Mouse (Mus musculus) left cerebral cortex, postnatal 10 days (tissue): ENCODE results near the gene Zfp366. TPM values are rescaled to one million over a fixed set of nuclear protein-coding genes. Genes with fewer than 3 reads are reported as not detected.
A peak's percentile ranks its signal among the peaks of the same experiment; 100 is the strongest.

ENCODE experiments used
- DNase-seq, 2 experiments: peaks; one replicate each; pipeline ENCODE4 v3.0.0; 2021 to 2022; ENCODE audit warnings: low spot score in 2 of 2, mixed read lengths in 1 of 2; ENCODE audit errors: extremely low spot score in 1 of 2
- intact Hi-C: fragments of 180-260 bp; cut with DNase I; formaldehyde crosslinking; loops from one replicate; pipeline ENCODE4 v1.15.1; 2025
- total RNA-seq, 2 experiments: library from RNA; stranded (reverse); gene quantifications; 2 replicates each; pipeline ENCODE4 v1.2.3; 2021

Gene Zfp366
- total RNA-seq, 2 experiments from 2014 or later: 4.7 to 5.2 TPM

DNA sequence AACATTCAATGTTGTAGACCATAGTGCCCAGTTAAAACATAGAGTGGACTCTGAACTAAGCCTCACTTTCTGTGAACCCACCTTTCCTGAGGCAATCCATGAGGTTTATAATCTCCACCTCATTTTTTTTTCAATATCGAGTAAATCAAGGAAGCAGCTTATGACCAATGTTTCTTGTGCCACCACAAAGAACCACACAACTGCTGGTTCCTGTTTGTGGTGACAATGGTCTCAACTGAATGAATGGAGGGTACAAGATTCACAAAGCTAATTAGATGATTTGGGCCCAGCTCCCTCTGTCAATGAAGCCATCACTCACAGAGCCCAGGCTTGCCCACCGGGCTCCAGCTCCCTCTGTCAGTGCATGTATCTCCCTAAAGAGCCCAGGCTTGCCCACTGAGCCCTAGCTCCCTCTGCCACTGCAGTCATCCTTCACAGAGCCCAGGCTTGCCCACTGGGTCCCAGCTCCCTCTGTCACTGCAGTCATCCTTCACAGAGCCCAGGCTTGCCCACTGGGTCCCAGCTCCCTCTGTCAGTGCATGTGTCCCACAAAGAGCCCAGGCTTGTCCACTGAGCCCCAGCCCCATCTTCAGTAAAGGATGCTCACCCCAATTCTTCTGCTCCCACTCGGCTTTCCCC, 1.2 kb upstream of the Zfp366 start:
- intact Hi-C loops: no loop called here
- no peak for DNase-seq

DNA sequence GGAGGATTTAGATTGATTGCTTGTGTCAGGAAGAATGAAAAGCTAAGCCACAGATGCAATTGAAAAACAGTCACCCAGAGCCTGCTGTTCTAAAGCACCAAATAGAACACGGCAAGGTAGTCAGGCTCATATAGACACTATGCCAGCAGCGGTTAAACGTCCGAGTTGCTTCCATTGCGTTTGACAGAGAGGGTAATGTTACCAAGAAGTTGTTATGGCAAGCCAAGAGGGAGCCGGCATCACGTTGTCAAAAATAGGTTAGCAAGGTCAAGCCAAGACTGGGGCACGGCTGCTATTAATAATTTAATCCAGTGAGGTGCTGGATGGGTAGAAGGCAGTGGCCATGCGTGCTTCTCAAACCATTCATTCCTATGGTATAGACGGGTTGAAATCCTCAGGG, 950 bp downstream of the Zfp366 start:
- intact Hi-C loops: no loop called here
- DNase-seq: no peak

DNA sequence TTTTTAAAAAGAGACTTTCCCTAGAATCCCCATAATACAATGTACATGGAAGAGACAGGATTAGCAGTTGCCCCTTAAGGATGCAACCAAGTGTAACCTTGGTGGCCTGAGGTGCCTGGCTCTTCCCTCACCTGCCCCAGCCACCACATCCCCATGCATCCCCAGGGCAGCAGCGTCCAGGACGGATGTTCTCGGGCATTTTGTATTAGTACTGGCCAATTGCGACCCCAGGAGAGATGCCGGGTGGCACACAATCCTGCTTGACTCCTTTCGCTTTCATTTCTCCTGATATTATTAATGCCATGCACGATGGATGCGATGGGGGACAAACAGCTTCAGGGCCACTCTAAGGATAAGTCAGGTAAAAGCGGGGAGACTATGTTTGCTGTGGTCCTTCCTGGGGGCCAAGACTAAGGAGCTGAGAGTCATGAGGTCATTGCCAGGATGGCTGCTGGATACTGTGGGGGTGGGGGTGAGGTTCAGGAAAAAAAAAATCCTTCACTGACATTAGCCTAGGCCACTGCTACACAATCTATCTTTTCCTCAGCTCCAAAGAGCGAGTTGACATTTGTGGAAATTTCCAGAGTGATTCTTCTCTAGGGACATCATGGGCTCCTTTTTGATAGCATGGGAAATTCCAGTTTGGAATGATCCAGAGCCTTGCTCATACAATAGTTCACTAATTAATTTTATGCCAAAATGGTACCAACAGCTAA, 1.7 kb downstream of the Zfp366 start:
- no peak for DNase-seq
- intact Hi-C loops: no loop called here

DNA sequence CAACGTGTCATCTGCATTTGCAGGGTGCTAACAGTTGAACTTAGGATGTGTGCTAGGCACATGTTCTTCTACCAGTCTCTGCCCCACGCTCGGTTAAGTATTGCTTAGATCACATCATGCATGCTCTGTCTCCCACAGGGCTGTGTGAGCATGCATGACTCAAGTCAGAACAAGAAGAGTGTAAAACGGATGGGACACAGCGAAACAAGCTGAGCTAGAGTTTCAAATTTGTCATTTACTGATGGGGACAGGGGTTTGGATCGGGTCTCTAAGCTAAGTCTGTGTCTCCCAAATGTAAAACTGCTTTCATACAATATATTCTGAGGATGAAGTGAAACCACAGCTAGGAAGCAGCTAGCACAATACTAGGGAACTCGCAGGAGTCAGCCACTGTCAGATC, 2.2 kb downstream of the Zfp366 start:
- intact Hi-C loops: no loop called here
- no peak for DNase-seq

DNA sequence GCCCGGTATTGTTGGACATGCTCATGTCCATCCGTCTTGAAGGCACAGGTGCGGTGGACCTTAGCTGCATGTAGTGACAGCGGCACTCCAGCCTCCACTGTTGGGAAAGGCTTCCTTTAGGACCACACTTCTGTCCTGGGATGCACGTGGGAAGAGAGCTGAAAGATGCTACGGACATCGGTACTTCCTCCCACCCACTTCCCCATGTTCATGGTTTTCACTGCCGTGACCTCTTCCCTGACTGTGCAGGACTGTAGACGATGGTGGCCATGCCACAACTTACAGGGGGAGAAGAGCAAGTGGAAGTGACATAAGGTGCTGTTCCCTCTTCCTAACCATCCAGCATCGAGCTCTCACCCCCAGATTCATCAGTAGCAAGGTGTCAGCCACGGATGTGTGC, 2.8 kb downstream of the Zfp366 start:
- DNase-seq: no peak
- intact Hi-C loops: no loop called here

DNA sequence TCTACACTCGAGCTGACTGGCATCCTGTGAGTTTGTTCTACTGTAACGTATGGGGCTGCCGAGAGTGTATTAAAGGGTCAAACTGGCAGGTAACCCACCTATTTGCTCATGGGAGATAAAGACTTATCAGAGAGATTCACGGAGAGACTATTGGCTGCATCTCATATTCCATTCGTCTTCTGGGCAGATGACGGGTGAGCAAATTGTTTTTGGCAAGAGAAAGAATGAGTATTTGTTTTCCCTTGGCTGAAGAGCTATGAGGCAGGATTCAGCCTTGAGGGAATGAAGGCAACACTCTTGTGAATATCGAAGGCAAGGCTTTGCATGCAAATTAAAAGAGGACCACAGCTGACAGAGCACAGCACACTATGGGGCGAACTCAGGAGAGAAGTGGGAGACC, 4.0 kb downstream of the Zfp366 start:
- peak in 1 of 2 experiments; percentile 34 for DNase-seq
- intact Hi-C loops: no loop called here

DNA sequence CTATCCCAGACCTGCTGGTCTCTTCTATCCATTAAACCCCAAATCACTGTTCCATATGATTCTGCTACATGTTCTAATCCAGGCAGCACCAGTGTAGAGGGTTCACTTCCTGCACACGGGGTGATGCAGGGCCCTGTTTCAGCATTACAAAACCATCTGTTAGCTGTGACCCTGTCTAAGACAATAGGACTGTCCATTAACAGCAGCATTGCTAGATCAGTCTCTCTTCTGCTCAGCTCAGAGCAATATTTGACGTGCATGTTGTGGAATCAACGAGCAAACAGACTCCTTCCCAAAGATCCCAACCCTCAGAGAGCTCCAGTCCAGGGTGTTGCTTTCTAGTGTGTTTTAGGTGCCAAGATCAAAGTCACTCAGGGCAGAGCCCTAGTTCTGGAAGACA, 5.0 kb downstream of the Zfp366 start:
- intact Hi-C loops: no loop called here
- no peak for DNase-seq

DNA sequence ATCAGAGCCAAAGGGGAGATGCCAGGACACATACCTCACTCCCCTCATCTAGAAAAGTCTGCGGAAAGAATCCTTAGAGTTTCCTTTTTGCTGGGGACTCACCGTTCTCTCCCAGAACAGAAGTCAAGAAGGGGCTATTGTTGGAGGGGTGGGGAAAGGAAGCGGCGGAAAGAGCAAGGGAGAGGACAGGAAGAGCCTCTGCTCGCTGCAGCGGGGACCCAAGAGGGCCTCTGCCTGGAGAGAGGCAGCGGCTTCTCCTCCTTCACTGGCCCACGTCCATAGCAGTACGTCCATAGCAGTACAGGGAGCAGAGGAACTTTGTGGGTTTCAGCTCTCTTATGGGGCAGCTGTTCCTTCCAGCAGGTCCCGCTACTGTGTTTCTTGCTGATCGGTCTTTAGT, 5.8 kb downstream of the Zfp366 start:
- intact Hi-C loops: no loop called here
- DNase-seq: peak in 1 of 2 experiments; percentile 51

DNA sequence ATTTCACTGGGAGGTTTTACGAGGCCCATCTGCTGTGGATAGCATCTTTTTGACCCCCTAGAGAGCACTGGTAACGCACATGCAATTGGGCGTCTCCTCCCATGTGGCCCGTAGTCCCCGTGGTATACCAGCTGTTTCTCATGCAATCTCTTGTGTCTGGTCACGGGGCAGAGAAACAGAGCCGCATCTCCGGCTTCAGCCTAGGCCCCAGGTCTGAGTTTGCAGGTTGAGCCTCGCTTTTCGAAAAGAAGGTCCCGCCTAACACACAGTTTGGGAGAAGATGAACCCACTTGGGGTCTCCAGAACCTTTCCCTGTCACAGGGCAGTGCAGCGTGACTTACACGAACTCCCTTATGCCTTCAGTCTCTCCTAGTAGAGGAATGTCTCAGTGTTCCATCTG, 6.4 kb downstream of the Zfp366 start:
- DNase-seq: no peak
- intact Hi-C loops: no loop called here

DNA sequence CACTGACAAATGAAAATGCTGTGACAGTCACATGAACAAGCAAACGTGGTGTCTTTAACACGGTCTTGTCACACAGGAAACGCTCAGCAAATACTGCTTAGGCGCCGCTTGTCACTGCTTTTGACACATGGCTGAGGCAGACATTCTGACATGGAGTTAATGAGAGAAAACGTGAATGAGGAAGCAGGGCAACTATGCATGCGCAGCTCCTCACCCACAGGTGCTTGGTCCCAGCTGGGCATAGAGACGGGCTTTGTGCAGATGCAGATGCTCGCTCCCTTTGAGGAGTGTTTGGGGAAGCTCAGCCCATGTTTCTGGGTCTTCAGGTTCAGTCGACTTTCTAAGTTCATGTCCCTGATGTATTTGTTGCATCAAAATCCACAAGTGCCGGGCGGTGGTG, 11.7 kb downstream of the Zfp366 start:
- intact Hi-C loops: no loop called here
- DNase-seq: no peak

DNA sequence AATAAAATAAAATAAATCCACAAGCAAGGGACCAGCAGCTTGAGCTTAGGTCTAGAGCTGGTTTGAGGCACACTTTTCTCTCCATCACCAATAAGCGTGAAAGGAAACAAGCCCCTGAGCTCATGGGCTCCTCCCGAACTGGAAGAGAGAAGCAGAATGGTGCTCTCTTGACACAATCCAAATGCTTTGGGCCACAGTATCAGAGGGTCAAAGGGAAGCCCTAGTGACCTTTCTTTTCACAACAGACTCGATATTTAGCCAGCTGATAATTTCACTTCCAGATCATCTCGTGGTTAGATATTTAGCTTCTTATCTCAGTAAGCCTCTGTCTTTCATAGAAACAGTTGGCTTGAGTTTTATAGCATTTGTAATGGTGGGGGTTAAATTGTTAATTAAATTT, 12.2 kb downstream of the Zfp366 start:
- intact Hi-C loops: no loop called here
- DNase-seq: no peak

DNA sequence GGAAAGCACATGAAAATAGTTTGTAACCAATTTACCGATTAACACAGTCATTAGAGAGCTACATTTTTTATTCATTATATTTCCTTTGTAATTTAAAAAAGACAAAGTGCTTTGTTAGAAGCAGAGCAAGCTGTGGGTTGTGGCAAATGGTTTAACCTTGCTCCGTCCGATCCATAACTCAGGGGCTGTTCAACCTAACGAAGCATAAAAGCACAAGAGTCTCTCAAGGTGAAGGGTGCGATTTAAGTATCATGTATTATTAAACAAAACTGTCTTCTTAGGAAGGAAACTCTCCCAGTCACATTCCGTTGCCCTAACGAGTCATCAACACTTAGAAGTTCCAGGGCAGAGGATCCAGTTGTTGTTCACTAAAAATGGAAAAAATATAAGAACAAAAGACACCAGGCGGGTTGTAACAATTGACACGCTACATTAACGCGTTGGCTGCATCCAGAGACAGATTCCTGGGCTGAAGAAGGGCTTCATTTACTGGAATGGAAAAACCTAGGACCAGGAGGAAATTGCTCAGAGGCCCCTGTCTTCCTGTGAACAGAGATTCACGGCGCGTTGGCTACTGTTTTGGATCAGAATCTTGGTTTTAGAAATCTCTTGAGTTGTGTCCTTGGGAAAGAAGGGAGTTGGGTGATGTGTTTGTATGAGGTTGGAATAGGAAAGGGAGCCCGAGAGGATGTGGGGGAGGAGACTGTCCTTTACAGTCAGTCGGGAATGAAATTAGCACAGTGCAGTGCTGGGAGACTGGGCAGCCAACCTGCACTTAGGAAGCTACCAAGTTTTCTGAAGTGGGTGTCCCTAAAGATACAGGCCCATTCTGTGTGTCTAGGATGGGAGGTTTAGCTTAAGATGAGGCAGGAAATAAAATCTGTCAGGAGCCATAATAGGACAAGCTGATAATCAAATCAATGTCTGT, 17.3 kb downstream of the Zfp366 start:
- DNase-seq: no peak
- intact Hi-C loops: no loop called here

DNA sequence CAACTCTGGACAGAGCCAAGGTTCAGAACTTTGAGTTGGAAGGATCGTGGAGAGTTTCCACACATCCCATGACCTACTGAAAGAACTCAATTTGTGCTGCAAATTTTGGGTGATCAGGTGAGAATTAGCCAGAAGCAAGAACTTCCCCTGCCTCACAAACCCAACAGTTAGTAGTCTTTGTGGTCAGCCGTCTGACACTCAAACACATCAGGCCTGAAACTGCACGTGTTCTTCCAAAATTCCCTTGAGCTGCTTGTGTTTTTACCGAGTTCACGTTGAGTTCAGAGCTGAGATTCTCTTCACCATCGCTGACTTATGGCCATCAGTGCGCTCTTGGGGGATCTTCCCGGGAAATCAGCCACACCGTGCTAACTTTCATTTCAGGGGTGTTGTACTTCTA, 22.6 kb downstream of the Zfp366 start:
- DNase-seq: no peak
- intact Hi-C loops: no loop called here

DNA sequence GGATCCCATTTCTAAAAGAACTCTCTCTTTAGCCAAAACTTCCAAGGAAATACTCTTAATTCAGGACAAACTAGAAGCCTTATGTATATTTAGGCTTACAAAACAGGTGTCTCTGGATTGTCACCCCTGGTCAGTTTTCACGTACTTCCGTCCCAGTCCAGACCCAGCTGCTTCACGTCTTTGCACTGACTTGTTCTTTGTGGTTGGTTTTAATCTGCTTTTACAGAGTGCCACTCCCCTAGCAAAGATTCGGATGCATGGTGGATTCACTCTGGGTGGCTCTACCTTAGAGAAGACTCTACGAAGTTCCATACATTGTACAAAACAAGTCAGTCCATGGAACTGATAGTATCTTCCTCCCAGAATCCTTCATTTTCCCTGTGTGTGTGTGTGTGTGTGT, 25.2 kb downstream of the Zfp366 start:
- no peak for DNase-seq
- intact Hi-C loops: no loop called here

DNA sequence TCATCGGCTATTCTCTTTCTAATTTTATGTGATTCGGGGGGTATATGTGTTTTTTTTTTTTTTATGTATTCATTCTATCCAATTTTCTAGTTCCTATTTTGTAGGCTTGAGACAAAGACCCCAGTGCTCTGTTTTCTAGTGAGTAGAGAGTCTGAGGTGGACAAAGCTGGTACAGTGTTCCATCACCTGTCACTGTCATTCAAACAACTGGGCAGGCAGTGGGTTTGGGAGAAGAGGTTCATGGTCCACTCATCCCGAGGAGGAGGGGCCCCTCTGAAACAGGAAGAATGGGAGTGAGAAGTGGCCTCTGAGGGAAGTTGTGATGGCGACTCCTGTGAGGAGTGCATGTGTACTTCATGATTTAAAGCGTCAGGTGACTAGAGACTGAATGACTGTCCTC, 26.2 kb downstream of the Zfp366 start:
- intact Hi-C loops: no loop called here
- no peak for DNase-seq

DNA sequence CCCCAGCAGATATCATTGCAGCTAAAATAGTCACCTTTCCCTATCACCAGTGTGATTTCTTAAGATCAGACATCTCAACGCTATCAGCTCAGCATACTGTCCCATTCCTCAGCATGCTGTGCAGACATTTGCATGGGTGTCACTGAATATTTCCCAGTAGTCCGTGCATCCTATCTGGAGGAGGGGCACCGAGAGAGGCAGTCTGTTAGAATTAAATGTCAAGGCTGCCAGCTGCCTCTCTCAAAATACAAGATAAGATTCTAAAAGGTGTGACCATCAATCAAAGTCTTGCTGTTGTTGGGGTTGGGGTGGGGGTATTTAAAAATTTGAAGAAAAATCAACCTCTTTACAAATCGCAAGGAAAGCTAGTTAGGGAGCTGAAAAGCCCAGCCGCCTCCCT, 28.4 kb downstream of the Zfp366 start:
- intact Hi-C loops: no loop called here

DNA sequence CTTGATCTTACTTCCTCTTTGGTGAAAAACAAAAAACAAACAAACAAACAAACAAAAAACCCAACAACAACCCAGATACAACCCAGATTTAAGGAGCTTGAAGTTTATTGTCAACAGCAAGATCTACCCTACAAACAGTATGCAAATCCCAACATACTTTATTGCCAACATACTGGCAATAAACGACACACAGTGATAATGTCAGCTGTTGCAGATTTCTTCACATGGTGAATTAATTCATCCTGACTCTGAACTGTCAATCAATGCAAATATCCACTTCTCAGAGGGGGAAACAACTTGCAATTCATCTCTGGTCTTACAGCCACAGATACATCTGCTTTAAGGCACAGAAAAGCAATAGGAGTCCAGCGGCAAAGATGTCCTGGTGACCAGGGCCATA, 31.4 kb downstream of the Zfp366 start:
- no peak for DNase-seq
- intact Hi-C loops: no loop called here

More for the DNA sequence above, 28.4 kb downstream of the Zfp366 start:
- no peak for DNase-seq

DNA sequence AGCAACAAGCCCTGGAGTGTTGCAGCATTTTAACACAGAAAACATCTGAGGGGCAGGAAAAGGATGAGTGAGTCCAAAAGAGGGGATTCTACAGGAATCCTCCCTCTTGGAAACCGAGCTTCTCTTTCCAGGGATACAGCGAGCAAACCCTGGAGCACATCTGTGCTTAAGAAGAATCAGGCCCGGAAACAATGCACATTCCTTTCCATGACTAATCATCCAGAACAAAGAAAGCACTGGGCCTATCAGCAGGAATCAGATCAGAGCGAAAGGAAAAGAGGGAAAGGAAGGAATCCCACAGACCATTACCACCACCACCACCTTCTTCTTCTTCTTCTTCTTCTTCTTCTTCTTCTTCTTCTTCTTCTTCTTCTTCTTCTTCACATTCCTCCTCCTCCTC, 33.4 kb downstream of the Zfp366 start:
- intact Hi-C loops: no loop called here

DNA sequence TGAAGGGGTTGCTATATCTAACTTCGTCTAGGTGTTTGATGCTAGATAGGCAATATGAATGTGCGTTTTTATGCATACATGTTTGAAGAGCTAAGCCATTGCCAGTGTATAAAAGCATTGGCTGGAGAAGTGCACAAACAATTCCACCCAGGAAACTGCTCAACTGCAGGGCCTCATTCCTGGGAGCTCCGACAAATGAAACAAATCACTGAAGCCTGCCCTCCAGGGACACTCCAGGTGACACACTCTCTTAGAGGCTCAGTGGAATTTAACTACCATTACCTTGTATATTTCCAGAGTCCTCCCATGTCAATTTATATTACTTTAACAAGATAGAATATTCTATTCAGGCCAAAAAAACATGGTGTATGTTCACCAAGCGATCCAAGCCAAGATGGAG, 35.0 kb downstream of the Zfp366 start:
- intact Hi-C loops: no loop called here
- DNase-seq: no peak

More for the DNA sequence above, 33.4 kb downstream of the Zfp366 start:
- no peak for DNase-seq

DNA sequence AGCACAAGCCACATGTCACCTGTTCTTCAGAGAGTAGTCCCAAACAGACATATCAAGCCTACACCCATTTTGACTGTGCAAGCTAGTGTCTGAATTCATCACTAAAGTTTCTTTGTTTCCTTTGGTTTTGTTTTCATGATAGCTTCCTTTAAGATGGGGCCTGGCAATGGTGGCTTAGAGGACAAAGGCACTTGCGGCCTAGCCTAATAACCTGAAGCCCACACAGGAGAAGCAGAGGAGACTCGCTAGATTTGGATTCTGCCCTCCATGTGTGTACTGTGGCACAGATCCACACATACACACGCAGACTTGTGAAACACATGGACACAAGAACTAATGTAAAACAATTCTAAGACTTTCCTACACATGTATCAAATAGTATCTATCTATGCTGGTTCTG, 37.4 kb downstream of the Zfp366 start:
- DNase-seq: no peak
- intact Hi-C loops: no loop called here
